Mouse (Mus musculus) limb, embryonic 15.5 days (tissue): ENCODE measurements around the gene Spef1. TPM values are rescaled to one million over a fixed set of nuclear protein-coding genes. Genes with fewer than 3 reads are reported as not detected.

Experiments used
- ATAC-seq: fragments of 200-750 bp; cut with Nextera tagmentation; 2 replicates; pipeline ENCODE4 v1.8.0; 2017; ENCODE audit warnings: low read depth, moderate TSS enrichment; ENCODE audit not compliant: insufficient number of reproducible peaks, low FRiP score, low TSS enrichment
- H3K27ac ChIP-seq: fragments of 300-500 bp; sonication (generic); 2 replicates; pipeline ENCODE4 v1.5.1; 2015; ENCODE audit warnings: moderate library complexity, mild to moderate bottlenecking, inconsistent platforms
- H3K27me3 ChIP-seq: fragments of 300-500 bp; sonication (generic); 2 replicates; pipeline ENCODE4 v1.6.1; 2015; ENCODE audit warnings: inconsistent platforms
- H3K36me3 ChIP-seq: fragments of 300-500 bp; sonication (generic); 2 replicates; pipeline ENCODE4 v1.6.1; 2015; ENCODE audit warnings: inconsistent platforms
- H3K4me1 ChIP-seq: fragments of 300-500 bp; sonication (generic); 2 replicates; pipeline ENCODE4 v1.6.1; 2015; ENCODE audit warnings: inconsistent platforms
- H3K4me2 ChIP-seq: fragments of 300-500 bp; sonication (generic); 2 replicates; pipeline ENCODE4 v1.6.1; 2015; ENCODE audit warnings: mild to moderate bottlenecking, inconsistent platforms
- H3K4me3 ChIP-seq: fragments of 300-500 bp; sonication (generic); 2 replicates; pipeline ENCODE4 v1.5.1; 2015; ENCODE audit warnings: mild to moderate bottlenecking, inconsistent platforms
- H3K9ac ChIP-seq: fragments of 300-500 bp; sonication (generic); 2 replicates; pipeline ENCODE4 v1.6.1; 2015; ENCODE audit warnings: inconsistent platforms
- H3K9me3 ChIP-seq: fragments of 300-500 bp; sonication (generic); 2 replicates; pipeline ENCODE4 v1.6.1; 2016; ENCODE audit warnings: inconsistent platforms
- WGBS: fragments of 180-500 bp; shearing (Covaris S2); methylation state at CpG from one replicate; pipeline ENCODE4 v1.1.7; 2015; 5-methylcytosine and 5-hydroxymethylcytosine counted together
- polyA plus RNA-seq: library from polyadenylated mRNA; unstranded; fragments of >200 nt; fragmentation: Nextera tagmentation; extraction: Ambion mirVana; gene quantifications from 2 replicates; pipeline ENCODE4 v1.2.1, GENCODE M21; 2015

The Spef1 gene
- polyA plus RNA-seq, 1 experiment from 2014 or later, result 6.1 TPM

DNA sequence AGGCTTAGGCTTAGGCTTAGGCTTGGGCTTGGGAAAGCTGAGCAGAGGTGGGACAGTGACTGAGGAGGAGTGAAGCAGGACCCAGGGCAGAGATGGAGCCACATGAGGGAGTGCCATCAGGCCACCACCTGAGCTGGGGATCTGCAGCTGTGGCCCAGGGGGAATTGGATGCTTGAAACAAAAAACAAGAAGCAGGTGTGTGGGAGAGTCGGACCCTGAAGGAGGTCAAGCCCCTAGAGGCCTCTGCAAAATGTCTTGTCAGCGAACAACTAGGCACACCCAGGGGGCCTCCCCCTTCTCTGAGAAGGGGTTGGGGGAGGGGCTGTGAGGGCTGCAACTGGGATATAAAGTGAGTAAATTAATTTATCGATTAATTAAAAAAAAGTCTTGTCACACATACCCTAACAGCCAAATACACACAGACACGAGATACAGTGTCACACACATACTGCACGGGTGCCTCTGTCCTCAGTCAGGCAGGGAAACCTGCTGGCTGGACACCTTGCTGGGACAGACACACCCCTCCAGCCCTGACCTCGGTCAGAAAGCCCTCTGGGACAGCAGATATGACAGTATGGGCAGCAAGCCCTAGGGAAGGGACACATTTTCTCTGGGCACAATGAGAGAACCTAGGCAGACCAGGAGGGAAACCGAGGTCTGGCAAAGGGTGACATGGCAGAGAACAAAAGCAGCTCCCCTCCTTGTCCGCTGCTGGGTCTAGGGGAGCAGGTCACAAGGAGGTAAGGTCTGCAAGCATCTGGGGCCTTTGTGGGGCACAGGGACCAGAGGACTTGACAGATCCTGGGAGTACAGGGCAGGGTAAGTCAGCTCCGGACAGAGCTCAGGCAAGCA, 60.9 kb downstream of the Spef1 start:
- H3K27me3 ChIP-seq, result no peaks in the 10 kb centered on the region
- no peaks in the 10 kb centered on the region; the same call in 1 of the 2 replicates for H3K36me3 ChIP-seq
- H3K9ac ChIP-seq, result peak overlapping the region; percentile 70; the same call in 1 of the 2 replicates
- peak overlapping the region; percentile 70 for H3K4me2 ChIP-seq
- ATAC-seq, result 0 out of 2 replicates have a peak, but pooled peaks have one; percentile 1
- peak overlapping the region; percentile 69; the same call in 1 of the 2 replicates for H3K4me3 ChIP-seq
- peaks cover 30% of the 10 kb centered on the region for H3K4me1 ChIP-seq
- no peaks in the 10 kb centered on the region for H3K9me3 ChIP-seq
- H3K27ac ChIP-seq, result peak overlapping the region; percentile 91
- WGBS, result 46% methylated on average over 9 of the region's 9 CpGs

DNA sequence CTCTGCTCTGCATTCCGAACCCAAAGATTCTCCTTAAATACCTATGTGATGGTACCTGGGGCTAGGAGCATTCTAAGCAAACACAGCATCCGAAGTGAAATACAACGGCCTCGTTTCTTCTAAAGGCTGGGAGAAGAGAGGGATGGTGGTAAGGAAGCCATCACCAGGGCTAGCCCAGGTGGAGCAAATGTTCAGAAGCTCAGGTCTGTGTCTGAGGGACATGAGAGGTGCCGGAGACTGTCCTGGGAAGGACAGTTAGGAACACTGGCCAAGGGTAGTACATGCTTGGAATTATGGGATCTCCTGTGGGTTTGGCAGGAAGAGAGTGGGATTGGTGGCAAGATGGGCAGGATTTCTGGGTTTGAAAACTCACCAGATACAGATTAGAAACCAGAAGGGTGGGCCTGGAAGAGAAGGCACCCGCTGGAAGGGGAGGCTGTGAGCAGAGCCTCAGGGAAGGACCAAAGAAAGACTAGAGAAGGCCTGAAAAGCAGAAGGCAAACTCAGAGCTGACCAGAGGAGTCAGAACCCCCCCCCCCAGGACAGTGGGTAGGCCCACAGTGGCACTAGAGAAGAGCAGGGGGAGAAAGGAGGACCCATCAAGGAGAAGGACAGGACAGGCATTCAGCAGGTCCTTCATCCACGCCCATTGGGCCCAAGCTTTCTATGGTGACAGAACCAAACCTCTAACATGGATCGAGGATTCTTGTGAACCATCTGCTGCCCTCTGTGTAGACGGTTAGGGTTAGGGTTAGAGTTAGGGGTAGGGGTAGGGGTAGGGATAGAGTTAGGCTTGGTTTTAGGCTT, 61.7 kb downstream of the Spef1 start:
- no peak overlapping the region for H3K4me3 ChIP-seq
- 89% methylated on average over 9 of the region's 9 CpGs for WGBS
- H3K9ac ChIP-seq, result no peak overlapping the region
- H3K4me2 ChIP-seq, result no peak overlapping the region
- H3K9me3 ChIP-seq, result no peaks in the 10 kb centered on the region
- peaks cover 30% of the 10 kb centered on the region for H3K4me1 ChIP-seq
- no peak overlapping the region for H3K27ac ChIP-seq
- ATAC-seq, result no peak
- H3K27me3 ChIP-seq, result no peaks in the 10 kb centered on the region
- H3K36me3 ChIP-seq, result no peaks in the 10 kb centered on the region

DNA sequence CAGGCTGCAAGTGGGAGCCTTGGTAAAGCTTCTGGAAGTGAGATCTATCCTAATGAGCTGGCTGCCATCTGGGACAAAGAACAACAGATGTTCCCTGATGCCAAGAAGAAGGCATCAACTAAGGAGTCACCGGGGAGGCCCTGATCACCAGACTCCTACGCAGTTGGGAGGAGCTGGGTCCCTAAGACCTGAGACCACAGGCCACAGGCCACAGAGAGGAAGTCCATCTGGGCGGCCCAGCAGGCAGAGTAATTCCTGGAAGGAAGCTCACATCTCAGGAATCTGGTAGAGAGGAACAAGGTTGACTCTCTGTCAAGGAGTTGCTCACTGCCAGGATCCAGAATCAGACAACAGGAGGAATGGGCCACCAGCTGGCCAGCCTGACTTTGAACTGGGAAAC, 62.9 kb downstream of the Spef1 start:
- Histone ChIP-seq H3K27ac (no peak overlapping the region), H3K27me3 (no peaks in the 10 kb centered on the region), H3K9me3 (no peaks in the 10 kb centered on the region), H3K4me2 (no peak overlapping the region), H3K4me3 (no peak overlapping the region), H3K4me1 (peaks cover 30% of the 10 kb centered on the region), H3K36me3 (no peaks in the 10 kb centered on the region), H3K9ac (no peak overlapping the region)
- 63% methylated on average over 3 of the region's 3 CpGs for whole genome bisulfite sequencing
- no peak for ATAC-seq

Other genes starting within 250 kb of the Spef1 start
- gene Gfra4, start 144.2 kb downstream of the Spef1 start, polyA plus RNA-seq, result 29.5 and 31.8 TPM in 2 replicates
- gene Adam33, start 123.5 kb downstream of the Spef1 start, polyA plus RNA-seq, result 69.2 and 77.5 TPM in 2 replicates
- gene Siglec1, start 100.5 kb downstream of the Spef1 start, polyA plus RNA-seq, result 0.58 and 0.61 TPM in 2 replicates
- gene Hspa12b, start 60.0 kb downstream of the Spef1 start, polyA plus RNA-seq, result 16.0 and 22.0 TPM in 2 replicates
- gene Gm11037, start 53.8 kb downstream of the Spef1 start, polyA plus RNA-seq, result not detected in 2 replicates
- 53.6 and 56.0 TPM in 2 replicates for gene 1700037H04Rik, start 27.2 kb downstream of the Spef1 start, polyA plus RNA-seq
- 9.6 and 12.0 TPM in 2 replicates for gene Cenpb, start 7.2 kb downstream of the Spef1 start, polyA plus RNA-seq
- 51.2 and 51.3 TPM in 2 replicates for gene Cdc25b, start 333 bp downstream of the Spef1 start, polyA plus RNA-seq
- gene Ap5s1, start 19.8 kb upstream of the Spef1 start, polyA plus RNA-seq, result 26.7 and 27.8 TPM in 2 replicates
- 19.2 and 22.5 TPM in 2 replicates for gene Mavs, start 46.8 kb upstream of the Spef1 start, polyA plus RNA-seq
- gene Pank2, start 75.2 kb upstream of the Spef1 start, polyA plus RNA-seq, result 27.9 and 34.8 TPM in 2 replicates
- 7.3 and 7.5 TPM in 2 replicates for gene Rnf24, start 165.6 kb upstream of the Spef1 start, polyA plus RNA-seq